Mouse (Mus musculus): ENCODE measurements around the gene Svop.

DNA sequence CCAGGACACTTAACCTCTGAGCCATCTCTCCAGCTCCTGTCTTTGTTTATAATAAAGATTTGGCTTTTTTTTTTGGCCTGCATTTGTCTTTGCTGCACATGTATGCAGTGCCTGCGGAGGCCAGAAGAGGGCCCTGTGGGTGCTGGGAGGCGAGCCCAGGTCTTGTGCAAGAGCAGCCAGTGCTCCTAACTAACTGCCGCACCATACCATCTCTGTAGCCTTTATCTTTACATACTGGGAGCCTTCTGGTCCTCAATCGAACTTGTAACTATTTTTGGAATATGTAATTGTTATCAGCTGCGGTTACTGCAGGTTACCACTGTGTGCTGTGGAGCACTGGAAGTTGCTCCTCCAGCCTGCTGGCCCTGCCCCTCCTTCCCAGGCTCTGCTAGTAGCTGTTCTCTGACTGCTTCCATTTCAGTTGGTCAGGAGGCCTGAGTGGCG lies 42.7 kb upstream of the Svop start:
- TF ChIP-seq GATA1 (IDR thresholded peaks at IDR 0.05; ENCODE audit: low read length) = no peak
- TF ChIP-seq TAL1 (IDR thresholded peaks at IDR 0.05; ENCODE audit: low read length) = no peak

Measured in erythroblast, embryonic 14.5 days (primary cell).